Mouse (Mus musculus) cerebellum, adult 2 months (tissue): ENCODE measurements at regions not wholly inside any gene's neighbourhood (a gene's known extent, or its start where the extent isn't known, plus 50 kb on each side); places are given as distances from the start of the nearest gene placed in this dataset.

ENCODE experiments used
- DNase-seq, 2 experiments: peaks; one replicate each; pipeline ENCODE4 v3.0.0; 2021
- H3K27ac ChIP-seq: fragments of 200-500 bp; 2 replicates; pipeline ENCODE4 v1.5.1; 2012; ENCODE audit warnings: low read length, control low read depth, inconsistent platforms; ENCODE audit not compliant: insufficient read depth
- H3K27me3 ChIP-seq: fragments of 200-500 bp; 2 replicates; pipeline ENCODE4 v1.6.1; 2012; ENCODE audit warnings: inconsistent platforms, mild to moderate bottlenecking, low read length, moderate library complexity; ENCODE audit not compliant: control insufficient read depth, insufficient read depth
- H3K4me1 ChIP-seq: fragments of 200-500 bp; 2 replicates; pipeline ENCODE4 v1.6.1; 2011; ENCODE audit warnings: low read length; ENCODE audit not compliant: control insufficient read depth, insufficient read depth
- H3K4me3 ChIP-seq: fragments of 200-500 bp; replicated peaks from 2 replicates; pipeline ENCODE3; 2011; ENCODE audit warnings: mild to moderate bottlenecking, low read depth, low read length, control low read depth; ENCODE audit not compliant: insufficient read depth
- CTCF ChIP-seq: fragments of 200-500 bp; IDR thresholded peaks from 2 replicates; pipeline ENCODE4 v1.5.1; 2011; ENCODE audit warnings: low read depth, mild to moderate bottlenecking, control low read depth, low read length, moderate library complexity, borderline replicate concordance; ENCODE audit not compliant: insufficient read depth
- POLR2A ChIP-seq: fragments of 200-500 bp; IDR thresholded peaks from 2 replicates; pipeline ENCODE4 v1.6.1; 2011; ENCODE audit warnings: low read length, control low read depth, borderline replicate concordance; ENCODE audit not compliant: insufficient read depth
- WGBS: fragments of 180-500 bp; shearing (Covaris S2); methylation state at CpG from one replicate; pipeline ENCODE4 v1.1.7; 2018; 5-methylcytosine and 5-hydroxymethylcytosine counted together

- Histone ChIP-seq H3K4me3 (no peak overlapping the region), H3K27me3 (no peaks in the 10 kb centered on the region; the same call in 1 of the 2 replicates), H3K4me1 (no peaks in the 10 kb centered on the region), H3K27ac (no peak overlapping the region)
- WGBS = 95% methylated on average over 4 of the region's 4 CpGs
- no peak for TF ChIP-seq CTCF
- no peak for TF ChIP-seq POLR2A
- DNase-seq = no peak
These were observed 189.5 kb downstream of the Zfp462 start for GRCm38 (mm10) chr4:55134339-55134738.

- no peaks in the 10 kb centered on the region; the same call in 1 of the 2 replicates for H3K27me3 ChIP-seq
- no peak overlapping the region for H3K4me3 ChIP-seq
- DNase-seq = no peak
- no peak overlapping the region for H3K27ac ChIP-seq
- TF ChIP-seq POLR2A (no peak), CTCF (no peak)
- WGBS = 74% methylated on average over 4 of the region's 4 CpGs
- no peaks in the 10 kb centered on the region for H3K4me1 ChIP-seq
These were observed 189.9 kb downstream of the Zfp462 start for GRCm38 (mm10) chr4:55134791-55135190.

- DNase-seq = no peak
- WGBS = 49% methylated on average over 9 of the region's 9 CpGs
- H3K4me1 ChIP-seq = no peaks in the 10 kb centered on the region
These were observed 191.4 kb downstream of the Zfp462 start for GRCm38 (mm10) chr4:55136283-55136682.

DNA sequence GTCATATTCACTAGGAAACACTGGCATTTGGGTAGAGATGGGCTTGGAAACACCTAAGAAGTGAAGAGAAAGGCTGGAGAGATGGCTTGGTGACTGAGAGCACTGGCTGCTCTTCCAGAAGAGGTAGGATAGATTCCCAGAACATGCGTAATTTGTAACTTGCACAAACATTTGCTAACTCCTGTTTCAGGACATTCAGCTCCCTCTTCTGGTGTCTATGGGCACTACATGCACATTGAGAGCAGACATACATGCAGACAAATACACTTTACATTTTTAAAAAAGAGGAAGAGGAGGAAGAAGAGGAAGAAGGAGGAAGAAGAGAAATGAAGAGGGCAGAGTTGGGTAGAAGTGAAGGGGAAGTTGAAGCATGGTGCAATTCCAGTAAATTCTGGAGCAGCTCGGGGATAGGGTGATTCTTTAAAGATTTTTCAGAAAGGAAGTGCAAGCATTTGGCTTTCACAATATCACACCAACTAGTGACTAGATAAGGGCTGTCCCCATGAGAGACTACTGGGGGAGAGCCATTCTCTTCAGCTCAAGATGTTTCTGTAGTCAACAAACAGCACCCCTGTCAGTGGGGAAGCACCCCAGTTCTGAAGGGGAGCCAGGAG, 193.0 kb downstream of the Zfp462 start:
- Histone ChIP-seq H3K27me3 (no peaks in the 10 kb centered on the region; the same call in 1 of the 2 replicates), H3K27ac (no peak overlapping the region), H3K4me3 (no peak overlapping the region), H3K4me1 (no peaks in the 10 kb centered on the region)
- WGBS = 93% methylated on average over 2 of the region's 2 CpGs
- no peak for DNase-seq
- no peak for TF ChIP-seq CTCF
- TF ChIP-seq POLR2A = no peak

More at GRCm38 (mm10) chr4:55136283-55136682, 191.4 kb downstream of the Zfp462 start:
- Histone ChIP-seq H3K27ac (no peak overlapping the region), H3K4me3 (no peak overlapping the region), H3K27me3 (no peaks in the 10 kb centered on the region; the same call in 1 of the 2 replicates)
- TF ChIP-seq CTCF (no peak), POLR2A (no peak)

DNA sequence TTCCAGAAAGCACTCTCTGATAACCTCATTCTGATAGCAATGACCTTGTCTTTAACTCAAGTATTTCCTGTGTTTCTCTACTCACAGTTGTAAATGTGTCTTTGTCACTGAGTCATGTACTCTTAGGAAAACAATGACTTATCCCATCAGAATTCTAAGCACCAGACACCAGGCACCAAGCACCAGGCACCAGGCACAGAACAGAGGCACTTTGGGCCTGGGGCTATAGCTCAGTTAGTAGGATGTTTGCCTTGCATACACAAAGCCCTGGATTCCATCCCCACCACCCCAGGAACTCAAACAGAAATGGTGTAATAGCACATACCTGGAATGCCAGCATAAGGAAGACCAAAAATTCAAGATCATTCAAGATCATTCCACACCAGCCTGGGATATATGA, 196.5 kb downstream of the Zfp462 start:
- no peak overlapping the region for H3K27ac ChIP-seq
- DNase-seq = no peak
- TF ChIP-seq POLR2A (no peak), CTCF (no peak)
- H3K27me3 ChIP-seq = no peaks in the 10 kb centered on the region; the same call in 1 of the 2 replicates
- no peak overlapping the region for H3K4me3 ChIP-seq
- 0 out of 2 replicates have a peak, but pooled peaks cover under 1% of the 10 kb centered on the region for H3K4me1 ChIP-seq

- no peak for DNase-seq
- Histone ChIP-seq H3K27me3 (no peaks in the 10 kb centered on the region), H3K4me1 (0 out of 2 replicates have a peak, but pooled peaks cover 3% of the 10 kb centered on the region), H3K4me3 (no peak overlapping the region), H3K27ac (no peak overlapping the region)
- TF ChIP-seq POLR2A (no peak), CTCF (no peak)
- WGBS = 90% methylated on average over 8 of the region's 8 CpGs
These were observed 197.3 kb downstream of the Zfp462 start for GRCm38 (mm10) chr4:55141923-55142732.

DNA sequence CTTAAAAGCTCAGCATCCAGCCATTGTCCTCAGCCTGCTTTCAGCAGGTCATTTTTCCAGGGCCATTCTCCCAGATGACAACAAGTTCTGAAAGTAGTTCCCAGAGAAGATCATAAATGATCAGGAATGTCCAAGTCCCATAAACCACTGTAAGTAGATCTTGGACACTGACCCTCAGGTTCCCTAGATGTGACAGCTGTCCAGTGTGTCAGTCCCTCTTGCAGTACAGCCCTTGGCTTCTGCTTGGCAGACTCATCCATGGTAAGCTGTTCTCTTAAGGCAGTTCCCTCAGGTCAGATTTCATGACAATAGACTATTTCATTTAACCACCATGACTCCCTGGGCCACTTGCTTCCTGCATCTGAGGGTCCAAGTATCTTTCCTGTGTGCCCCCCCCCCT, 198.6 kb downstream of the Zfp462 start:
- H3K27ac ChIP-seq = no peak overlapping the region
- no peak for DNase-seq
- TF ChIP-seq POLR2A (no peak), CTCF (no peak)

More for the DNA sequence above, 198.6 kb downstream of the Zfp462 start:
- Histone ChIP-seq H3K4me1 (0 out of 2 replicates have a peak, but pooled peaks cover 3% of the 10 kb centered on the region), H3K4me3 (no peak overlapping the region), H3K27me3 (no peaks in the 10 kb centered on the region)
